Mouse (Mus musculus) hindbrain, postnatal 0 days (tissue): ENCODE measurements at regions not wholly inside any gene's neighbourhood (a gene's known extent, or its start where the extent isn't known, plus 50 kb on each side); places are given as distances from the start of the nearest gene placed in this dataset.
A peak's percentile ranks its signal among the peaks of the same experiment; 100 is the strongest.

Experiments used
- ATAC-seq: fragments of 200-750 bp; cut with Nextera tagmentation; 2 replicates; pipeline ENCODE4 v1.8.0; 2017; ENCODE audit warnings: mild to moderate bottlenecking, moderate TSS enrichment, moderate library complexity
- DNase-seq: peaks from one replicate; pipeline ENCODE4 v3.0.0-alpha.2; 2015; ENCODE audit warnings: low spot score
- H3K27ac ChIP-seq: fragments of 300-500 bp; sonication (generic); 2 replicates; pipeline ENCODE4 v1.5.1; 2014; ENCODE audit warnings: mild to moderate bottlenecking
- H3K27me3 ChIP-seq: fragments of 300-500 bp; sonication (generic); 2 replicates; pipeline ENCODE4 v1.6.1; 2014; ENCODE audit warnings: low read length, mixed read lengths; ENCODE audit not compliant: insufficient read depth
- H3K36me3 ChIP-seq: fragments of 300-500 bp; sonication (generic); 2 replicates; pipeline ENCODE4 v1.6.1; 2014; ENCODE audit warnings: low read length, mixed read lengths; ENCODE audit not compliant: insufficient read depth
- H3K4me1 ChIP-seq: fragments of 300-500 bp; sonication (generic); 2 replicates; pipeline ENCODE4 v1.6.1; 2014; ENCODE audit warnings: antibody characterized with exemption, low read length, mixed read lengths; ENCODE audit not compliant: insufficient read depth
- H3K4me2 ChIP-seq: fragments of 300-500 bp; sonication (generic); 2 replicates; pipeline ENCODE4 v1.6.1; 2014; ENCODE audit warnings: low read depth, mild to moderate bottlenecking, low read length, moderate library complexity, mixed read lengths
- H3K4me3 ChIP-seq: fragments of 300-500 bp; sonication (generic); 2 replicates; pipeline ENCODE4 v1.5.1; 2014; ENCODE audit warnings: low read length
- H3K9ac ChIP-seq: fragments of 300-500 bp; sonication (generic); replicated peaks from 2 replicates; pipeline ENCODE4 v1.6.1; 2014; ENCODE audit warnings: mild to moderate bottlenecking, low read length, moderate library complexity, mixed read lengths
- H3K9me3 ChIP-seq: fragments of 300-500 bp; sonication (generic); 2 replicates; pipeline ENCODE4 v1.6.1; 2016; ENCODE audit warnings: low read length, mixed read lengths
- CTCF ChIP-seq: IDR thresholded peaks from 2 replicates; pipeline ENCODE4 v1.5.1; 2016; ENCODE audit warnings: antibody characterized with exemption, control low read depth, low read depth
- WGBS: fragments of 180-500 bp; shearing (Covaris S2); extraction: QIAGEN DNeasy Blood & Tissue Kit; methylation state at CpG from one replicate; pipeline ENCODE4 v1.1.7; 2014; 5-methylcytosine and 5-hydroxymethylcytosine counted together

GRCm38 (mm10) chr8:125367374-125367773 lies 202.2 kb downstream of the Sipa1l2 start:
- Histone ChIP-seq H3K9me3 (no peaks in the 10 kb centered on the region), H3K36me3 (no peaks in the 10 kb centered on the region), H3K4me3 (no peak overlapping the region), H3K9ac (no peak overlapping the region), H3K4me1 (peaks cover 11% of the 10 kb centered on the region), H3K27me3 (no peaks in the 10 kb centered on the region), H3K4me2 (no peak overlapping the region), H3K27ac (no peak overlapping the region)
- peak; percentile 18; the same call in 1 of the 2 replicates for ATAC-seq
- TF ChIP-seq CTCF, result no peak
- 73% methylated on average over 4 of the region's 4 CpGs for WGBS
- DNase-seq, result no peak

DNA sequence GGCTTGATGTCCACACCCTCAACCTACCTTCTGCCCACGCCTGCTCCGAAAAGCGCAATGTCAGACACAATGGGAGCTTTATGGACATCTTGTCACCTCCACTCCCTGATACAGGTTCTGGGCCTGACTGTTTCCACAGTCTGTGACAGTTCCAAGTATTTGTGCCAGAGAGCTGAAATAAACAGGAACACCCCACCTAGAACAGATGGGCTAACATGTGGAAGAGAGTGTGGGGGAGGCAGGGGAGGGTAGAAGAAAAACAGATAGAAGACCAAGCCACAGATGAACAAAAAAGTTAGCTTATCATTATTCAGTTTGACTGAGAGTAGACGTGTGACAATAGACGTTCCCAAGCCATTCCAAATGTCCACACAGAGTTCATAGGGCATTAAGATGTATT lies 204.6 kb downstream of the Sipa1l2 start:
- 90% methylated on average over 5 of the region's 5 CpGs for WGBS
- no peak for DNase-seq
- no peak overlapping the region for H3K9ac ChIP-seq

DNA sequence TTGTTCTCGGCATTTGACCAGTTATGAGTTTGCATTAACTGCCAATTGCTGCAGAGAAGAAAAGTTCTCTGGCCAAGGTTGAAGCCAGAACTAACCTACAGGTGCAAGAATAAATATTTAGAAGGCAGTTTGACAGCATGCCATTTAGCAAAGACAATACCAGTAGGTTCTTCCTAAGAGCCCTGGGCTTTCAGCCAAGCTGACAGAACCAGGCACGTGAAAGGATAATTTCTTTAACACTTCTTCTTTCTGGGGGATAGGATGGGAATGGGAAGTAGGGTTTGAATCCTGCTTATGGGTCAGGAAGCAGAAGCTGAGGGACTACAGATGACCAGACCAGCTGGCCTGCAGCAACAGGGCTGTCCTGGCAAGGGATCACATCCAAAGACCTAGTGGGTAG lies 210.2 kb downstream of the Sipa1l2 start:
- DNase-seq (no peak), ATAC-seq (no peak)
- no peaks in the 10 kb centered on the region for H3K36me3 ChIP-seq
- no peaks in the 10 kb centered on the region for H3K27me3 ChIP-seq
- no peak overlapping the region for H3K4me2 ChIP-seq
- TF ChIP-seq CTCF, result no peak
- 60% methylated on average over 2 of the region's 2 CpGs for WGBS
- no peak overlapping the region for H3K9ac ChIP-seq
- H3K4me3 ChIP-seq, result no peak overlapping the region
- no peak overlapping the region for H3K27ac ChIP-seq
- peaks cover 2% of the 10 kb centered on the region; the same call in 1 of the 2 replicates for H3K9me3 ChIP-seq
- H3K4me1 ChIP-seq, result peaks cover 9% of the 10 kb centered on the region; the same call in 1 of the 2 replicates

More for the DNA sequence above, 204.6 kb downstream of the Sipa1l2 start:
- Histone ChIP-seq H3K4me2 (no peak overlapping the region), H3K27me3 (no peaks in the 10 kb centered on the region), H3K4me3 (no peak overlapping the region), H3K36me3 (no peaks in the 10 kb centered on the region), H3K27ac (no peak overlapping the region), H3K4me1 (peaks cover 10% of the 10 kb centered on the region), H3K9me3 (peaks cover under 1% of the 10 kb centered on the region; the same call in 1 of the 2 replicates)
- no peak for ATAC-seq
- TF ChIP-seq CTCF, result no peak

DNA sequence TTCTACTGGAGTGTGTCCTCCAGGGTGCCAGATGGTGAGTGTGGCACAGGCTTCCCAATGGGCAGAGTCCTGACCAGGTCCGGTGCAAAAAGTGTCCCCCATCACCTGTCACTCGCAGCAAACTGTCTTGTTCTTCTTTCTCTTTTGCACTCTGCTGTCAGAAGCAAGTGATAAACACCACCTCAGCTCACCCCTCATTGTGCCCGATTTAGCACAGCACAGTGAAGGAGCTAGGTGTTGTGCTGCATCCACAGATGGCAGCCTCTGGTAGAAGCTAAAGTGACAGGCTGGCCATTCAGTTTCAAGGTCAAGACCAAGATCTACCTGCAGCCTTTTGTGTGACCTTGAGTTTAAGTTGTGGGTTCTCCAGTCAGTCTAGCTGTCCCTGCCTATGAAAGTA lies 211.8 kb downstream of the Sipa1l2 start:
- no peak for TF ChIP-seq CTCF
- 88% methylated on average over 3 of the region's 3 CpGs for WGBS
- no peaks in the 10 kb centered on the region for H3K27me3 ChIP-seq
- peaks cover 9% of the 10 kb centered on the region; the same call in 1 of the 2 replicates for H3K4me1 ChIP-seq
- H3K27ac ChIP-seq, result no peak overlapping the region
- peaks cover 2% of the 10 kb centered on the region; the same call in 1 of the 2 replicates for H3K9me3 ChIP-seq
- H3K36me3 ChIP-seq, result no peaks in the 10 kb centered on the region
- H3K4me3 ChIP-seq, result no peak overlapping the region
- DNase-seq (no peak), ATAC-seq (no peak)
- H3K9ac ChIP-seq, result no peak overlapping the region
- H3K4me2 ChIP-seq, result no peak overlapping the region

DNA sequence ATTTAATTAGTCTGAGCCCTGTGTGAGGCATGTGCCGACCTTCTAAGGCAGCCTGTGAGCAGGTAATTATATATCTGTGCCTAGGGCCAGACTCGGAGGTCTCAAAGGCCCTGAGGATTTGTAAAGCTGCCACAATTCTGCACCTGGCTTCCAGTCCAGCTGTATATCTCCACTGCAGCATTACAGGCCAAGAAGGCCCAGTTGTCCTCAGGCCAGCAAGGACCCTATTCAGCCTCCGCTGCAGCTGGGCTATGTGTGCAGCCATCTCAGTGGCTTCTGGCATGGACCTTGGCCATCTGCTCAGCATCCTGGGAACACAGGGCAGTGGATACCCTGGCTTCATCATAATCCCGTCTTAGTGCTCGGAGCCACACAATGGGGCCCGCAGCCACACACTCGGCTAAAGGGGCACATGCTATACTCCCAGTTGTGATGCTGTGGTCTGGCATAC lies 214.5 kb downstream of the Sipa1l2 start:
- 38% methylated on average over 7 of the region's 7 CpGs for WGBS
- no peaks in the 10 kb centered on the region for H3K27me3 ChIP-seq
- DNase-seq (peak; percentile 75), ATAC-seq (peak; percentile 84)
- no peak overlapping the region for H3K4me3 ChIP-seq
- H3K9me3 ChIP-seq, result peaks cover 2% of the 10 kb centered on the region; the same call in 1 of the 2 replicates
- H3K4me1 ChIP-seq, result peaks cover 11% of the 10 kb centered on the region; the same call in 1 of the 2 replicates
- no peak overlapping the region for H3K4me2 ChIP-seq
- TF ChIP-seq CTCF, result no peak
- H3K9ac ChIP-seq, result no peak overlapping the region
- H3K36me3 ChIP-seq, result no peaks in the 10 kb centered on the region
- peak overlapping the region; percentile 36; the same call in 1 of the 2 replicates for H3K27ac ChIP-seq

DNA sequence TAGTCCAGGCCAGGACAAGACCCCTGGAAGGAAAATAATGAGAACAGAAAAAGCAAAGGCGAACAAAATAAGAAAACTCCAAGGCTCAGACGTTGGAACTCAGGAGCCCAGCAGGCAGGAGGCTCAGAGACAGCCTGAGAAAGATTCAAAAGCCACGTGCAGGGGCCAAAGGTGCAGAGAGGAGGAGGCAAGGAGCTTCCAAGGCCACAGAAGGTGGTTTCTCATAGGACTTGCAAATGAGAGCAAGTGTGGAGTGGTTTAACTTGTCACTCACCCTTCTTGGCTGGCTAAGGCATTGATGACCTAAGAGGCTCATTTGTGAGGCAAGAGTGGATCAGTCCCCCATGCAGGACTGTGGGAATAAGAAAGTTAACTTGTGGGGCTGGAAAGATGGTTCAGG lies 217.3 kb downstream of the Sipa1l2 start:
- 28% methylated on average over 3 of the region's 3 CpGs for WGBS
- no peaks in the 10 kb centered on the region for H3K9me3 ChIP-seq
- H3K27ac ChIP-seq, result no peak overlapping the region
- H3K9ac ChIP-seq, result no peak overlapping the region
- no peaks in the 10 kb centered on the region for H3K36me3 ChIP-seq
- H3K4me1 ChIP-seq, result peaks cover 18% of the 10 kb centered on the region
- ATAC-seq (no peak), DNase-seq (no peak)
- no peaks in the 10 kb centered on the region for H3K27me3 ChIP-seq
- no peak for TF ChIP-seq CTCF
- no peak overlapping the region for H3K4me2 ChIP-seq
- no peak overlapping the region for H3K4me3 ChIP-seq

DNA sequence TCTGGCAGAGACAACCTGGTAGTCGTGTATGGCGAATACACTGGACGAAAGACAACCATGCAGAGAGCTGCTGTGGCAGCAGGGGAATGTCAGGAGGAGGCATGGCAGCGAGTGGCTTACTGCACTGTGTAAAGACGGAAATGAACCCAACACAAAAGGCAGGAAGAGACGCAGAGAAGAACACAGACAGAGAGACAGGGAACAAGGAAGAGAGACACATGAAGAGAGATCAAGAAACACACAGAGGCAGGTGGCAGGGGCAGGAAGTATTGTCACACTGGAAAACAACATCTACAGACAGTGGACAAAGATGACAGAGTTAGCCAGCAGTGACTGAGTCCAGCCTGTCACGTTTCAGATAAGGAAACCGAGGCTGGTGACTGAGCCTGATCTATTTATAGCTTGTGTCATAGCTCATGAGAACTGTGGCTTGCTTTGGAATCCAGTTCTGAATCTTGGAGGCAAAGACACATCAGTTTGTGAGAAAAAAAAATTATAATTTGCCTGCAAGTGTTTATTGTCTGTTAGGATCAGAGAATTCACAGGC lies 218.0 kb downstream of the Sipa1l2 start:
- Histone ChIP-seq H3K9me3 (no peaks in the 10 kb centered on the region), H3K27ac (no peak overlapping the region), H3K27me3 (no peaks in the 10 kb centered on the region), H3K4me1 (peaks cover 18% of the 10 kb centered on the region), H3K9ac (no peak overlapping the region), H3K4me3 (no peak overlapping the region), H3K4me2 (no peak overlapping the region), H3K36me3 (no peaks in the 10 kb centered on the region)
- ATAC-seq (no peak), DNase-seq (no peak)
- TF ChIP-seq CTCF, result no peak
- WGBS, result 65% methylated on average over 8 of the region's 8 CpGs
